Mouse (Mus musculus) liver, adult 2 months (tissue): Measurements from ENCODE around the gene N4bp2l2.

Experiments used
- CTCF ChIP-seq: fragments of 200-500 bp; IDR thresholded peaks from 2 replicates; pipeline ENCODE4 v1.5.1; 2011; ENCODE audit warnings: low read depth, low read length, control low read depth
- POLR2A ChIP-seq: fragments of 200-500 bp; IDR thresholded peaks from 2 replicates; pipeline ENCODE4 v1.6.1; 2011; ENCODE audit warnings: low read length, control low read depth; ENCODE audit not compliant: insufficient read depth; ENCODE audit errors: extremely low read depth

DNA sequence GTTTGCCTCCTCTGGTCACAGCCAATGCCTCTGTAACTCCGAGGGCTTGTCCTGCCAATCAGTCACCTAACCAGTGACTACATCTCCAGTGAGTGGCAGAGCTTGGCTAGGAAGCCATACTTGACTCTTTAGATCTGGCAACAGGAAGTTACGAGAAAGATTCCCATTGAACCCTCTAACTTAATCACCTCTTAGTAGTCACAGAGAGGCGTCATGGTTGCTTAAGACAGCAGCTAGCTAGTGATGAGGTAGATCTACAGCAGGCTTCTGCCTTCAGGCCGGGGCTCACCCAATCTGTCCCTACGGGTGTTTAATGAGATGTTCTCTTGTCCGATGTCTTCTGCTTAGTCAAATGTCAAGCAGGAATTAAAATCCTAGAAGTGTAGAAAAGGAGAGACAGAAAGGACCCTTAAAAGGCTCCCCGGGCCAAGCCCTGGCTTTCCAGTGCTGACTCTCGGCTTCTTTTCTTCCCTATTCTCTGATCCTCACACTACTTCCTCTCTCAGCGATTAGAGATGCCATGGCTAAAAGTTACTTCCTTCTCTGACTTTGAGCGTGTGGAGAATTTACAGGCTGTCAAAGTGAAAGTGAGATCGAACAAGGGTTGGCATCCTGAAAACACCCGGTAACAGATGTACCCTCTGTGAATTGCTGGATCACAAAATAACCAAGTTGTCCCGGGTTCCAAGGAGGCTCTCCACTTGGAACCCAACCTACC is 73.6 kb downstream of the N4bp2l2 start:
- TF ChIP-seq POLR2A = no peak
- TF ChIP-seq CTCF = no peak
